Mouse (Mus musculus) cerebellum, postnatal 4 days (tissue): ENCODE measurements around the gene Tmem132c.

ENCODE experiments used
- DNase-seq, 2 experiments: peaks; one replicate each; pipeline ENCODE4 v3.0.0; 2022; ENCODE audit warnings: low spot score in 2 of 2, mixed read lengths in 1 of 2

The Tmem132c gene

GRCm38 (mm10) chr5:127282539-127283123, 41.0 kb downstream of the Tmem132c start:
- DNase-seq = no peak

- DNase-seq = no peak
Measured at GRCm38 (mm10) chr5:127286886-127287285, 45.3 kb downstream of the Tmem132c start.

GRCm38 (mm10) chr5:127289659-127290058, 48.1 kb downstream of the Tmem132c start:
- DNase-seq = no peak

- peak in 1 of 2 experiments; percentile 64 for DNase-seq
Measured at GRCm38 (mm10) chr5:127290461-127291250, 49.0 kb downstream of the Tmem132c start.

GRCm38 (mm10) chr5:127291581-127291980, 50.0 kb downstream of the Tmem132c start:
- DNase-seq = no peak

GRCm38 (mm10) chr5:127293698-127294097, 52.1 kb downstream of the Tmem132c start:
- no peak for DNase-seq

GRCm38 (mm10) chr5:127297461-127297860, 55.9 kb downstream of the Tmem132c start:
- no peak for DNase-seq

- DNase-seq = no peak
Measured at GRCm38 (mm10) chr5:127298060-127298459, 56.5 kb downstream of the Tmem132c start.

- DNase-seq = no peak
Measured at GRCm38 (mm10) chr5:127299010-127299409, 57.4 kb downstream of the Tmem132c start.

GRCm38 (mm10) chr5:127300597-127301254, 59.1 kb downstream of the Tmem132c start:
- DNase-seq = peak; percentile 40 to 82

- DNase-seq = no peak
Measured at GRCm38 (mm10) chr5:127305312-127305711, 63.7 kb downstream of the Tmem132c start.

- DNase-seq = peak in 1 of 2 experiments; percentile 34
Measured at GRCm38 (mm10) chr5:127305719-127306118, 64.1 kb downstream of the Tmem132c start.

- DNase-seq = no peak
Measured at GRCm38 (mm10) chr5:127306726-127307125, 65.1 kb downstream of the Tmem132c start.

GRCm38 (mm10) chr5:127310318-127311004, 68.9 kb downstream of the Tmem132c start:
- DNase-seq = no peak

- no peak for DNase-seq
Measured at GRCm38 (mm10) chr5:127311005-127311331, 69.4 kb downstream of the Tmem132c start.

GRCm38 (mm10) chr5:127313634-127314033, 72.0 kb downstream of the Tmem132c start:
- no peak for DNase-seq

GRCm38 (mm10) chr5:127319096-127319779, 77.6 kb downstream of the Tmem132c start:
- no peak for DNase-seq

GRCm38 (mm10) chr5:127324645-127325044, 83.0 kb downstream of the Tmem132c start:
- DNase-seq = no peak

GRCm38 (mm10) chr5:127336048-127336907, 94.7 kb downstream of the Tmem132c start:
- peak in 1 of 2 experiments; percentile 47 for DNase-seq

GRCm38 (mm10) chr5:127336908-127337265, 95.3 kb downstream of the Tmem132c start:
- DNase-seq = no peak

- no peak for DNase-seq
Measured at GRCm38 (mm10) chr5:127339016-127339435, 97.4 kb downstream of the Tmem132c start.
